Mouse (Mus musculus) left cerebral cortex, adult 11 months (tissue): Measurements from ENCODE around the gene 4930404N11Rik.

ENCODE experiments used
- DNase-seq: peaks from one replicate; pipeline ENCODE4 v3.0.0; 2022; ENCODE audit warnings: low spot score

The 4930404N11Rik gene

GRCm38 (mm10) chr10:81401521-81402226, 36.1 kb upstream of the 4930404N11Rik start:
- DNase-seq, result no peak

GRCm38 (mm10) chr10:81401205-81401520, 35.5 kb upstream of the 4930404N11Rik start:
- no peak for DNase-seq

- DNase-seq, result no peak
Measured at GRCm38 (mm10) chr10:81400371-81401204, 35.0 kb upstream of the 4930404N11Rik start.

GRCm38 (mm10) chr10:81399798-81400308, 34.2 kb upstream of the 4930404N11Rik start:
- no peak for DNase-seq

GRCm38 (mm10) chr10:81399296-81399695, 33.7 kb upstream of the 4930404N11Rik start:
- DNase-seq, result no peak

GRCm38 (mm10) chr10:81396749-81397148, 31.1 kb upstream of the 4930404N11Rik start:
- no peak for DNase-seq

GRCm38 (mm10) chr10:81395865-81396264, 30.2 kb upstream of the 4930404N11Rik start:
- DNase-seq, result no peak

GRCm38 (mm10) chr10:81395127-81395526, 29.5 kb upstream of the 4930404N11Rik start:
- no peak for DNase-seq

GRCm38 (mm10) chr10:81393456-81394063, 27.9 kb upstream of the 4930404N11Rik start:
- no peak for DNase-seq

- no peak for DNase-seq
Measured at GRCm38 (mm10) chr10:81392781-81393185, 27.2 kb upstream of the 4930404N11Rik start, which contains the start of gene Smim24. Gene Smim24, plus strand, starts transcription at chr10:81393051.

- no peak for DNase-seq
Measured at GRCm38 (mm10) chr10:81392270-81392669, 26.7 kb upstream of the 4930404N11Rik start.

GRCm38 (mm10) chr10:81390678-81390965, 25.0 kb upstream of the 4930404N11Rik start:
- DNase-seq, result no peak

- DNase-seq, result no peak
Measured at GRCm38 (mm10) chr10:81389801-81390677, 24.4 kb upstream of the 4930404N11Rik start.

- no peak for DNase-seq
Measured at GRCm38 (mm10) chr10:81389373-81389772, 23.8 kb upstream of the 4930404N11Rik start.

- no peak for DNase-seq
Measured at GRCm38 (mm10) chr10:81388505-81389055, 23.0 kb upstream of the 4930404N11Rik start, which contains the start of gene Gm48552. Gene Gm48552, plus strand, starts transcription at chr10:81389005.

GRCm38 (mm10) chr10:81387716-81388115, 22.1 kb upstream of the 4930404N11Rik start:
- DNase-seq, result no peak

GRCm38 (mm10) chr10:81385603-81386306, 20.1 kb upstream of the 4930404N11Rik start:
- no peak for DNase-seq

GRCm38 (mm10) chr10:81384605-81384982, 19.0 kb upstream of the 4930404N11Rik start:
- DNase-seq, result no peak

GRCm38 (mm10) chr10:81383802-81384604, 18.4 kb upstream of the 4930404N11Rik start, which contains the start of the genes Dohh and Gm48551:
Gene Dohh, plus strand, starts transcription at chr10:81384428.
Gene Gm48551, plus strand, starts transcription at chr10:81384466.
- DNase-seq, result peak; percentile 99

- no peak for DNase-seq
Measured at GRCm38 (mm10) chr10:81382039-81382438, 16.4 kb upstream of the 4930404N11Rik start.
